Mouse (Mus musculus): Measurements from ENCODE around the gene Gm1553.

The Gm1553 gene

DNA sequence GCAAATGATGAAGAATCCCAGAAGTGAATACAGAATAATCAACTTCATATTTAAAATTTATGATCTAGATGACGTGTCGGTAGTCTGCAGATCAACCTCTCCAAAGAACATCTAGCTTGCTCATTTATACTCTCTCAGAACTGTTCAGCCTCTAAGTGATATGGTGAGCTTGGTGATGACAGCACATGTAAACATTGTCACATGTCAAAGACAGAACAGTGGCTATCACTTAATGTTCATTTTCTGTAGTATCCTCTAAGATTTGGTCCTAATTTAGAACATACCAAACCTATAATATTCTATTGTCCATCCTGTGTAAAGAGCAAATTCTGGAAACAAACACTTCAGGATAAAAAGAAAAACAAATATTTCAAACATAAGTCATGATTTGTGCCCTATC is at the start of gene Gm1553:
Gene Gm1553, minus strand, starts transcription at position 101 of the 400 bp plus-strand sequence.
- DNase-seq, result no peak
